Mouse (Mus musculus) spleen, postnatal 0 days (tissue): ENCODE measurements around the gene Tmem110. TPM values are rescaled to one million over a fixed set of nuclear protein-coding genes. Genes with fewer than 3 reads are reported as not detected.

ENCODE experiments used
- polyA plus RNA-seq: library from polyadenylated mRNA; unstranded; fragments of >200 nt; fragmentation: Nextera tagmentation; extraction: Ambion mirVana; gene quantifications from 2 replicates; pipeline ENCODE4 v1.2.1, GENCODE M21; 2015

Tmem110 gene
- 11.7 and 12.6 TPM in 2 replicates for polyA plus RNA-seq

DNA sequence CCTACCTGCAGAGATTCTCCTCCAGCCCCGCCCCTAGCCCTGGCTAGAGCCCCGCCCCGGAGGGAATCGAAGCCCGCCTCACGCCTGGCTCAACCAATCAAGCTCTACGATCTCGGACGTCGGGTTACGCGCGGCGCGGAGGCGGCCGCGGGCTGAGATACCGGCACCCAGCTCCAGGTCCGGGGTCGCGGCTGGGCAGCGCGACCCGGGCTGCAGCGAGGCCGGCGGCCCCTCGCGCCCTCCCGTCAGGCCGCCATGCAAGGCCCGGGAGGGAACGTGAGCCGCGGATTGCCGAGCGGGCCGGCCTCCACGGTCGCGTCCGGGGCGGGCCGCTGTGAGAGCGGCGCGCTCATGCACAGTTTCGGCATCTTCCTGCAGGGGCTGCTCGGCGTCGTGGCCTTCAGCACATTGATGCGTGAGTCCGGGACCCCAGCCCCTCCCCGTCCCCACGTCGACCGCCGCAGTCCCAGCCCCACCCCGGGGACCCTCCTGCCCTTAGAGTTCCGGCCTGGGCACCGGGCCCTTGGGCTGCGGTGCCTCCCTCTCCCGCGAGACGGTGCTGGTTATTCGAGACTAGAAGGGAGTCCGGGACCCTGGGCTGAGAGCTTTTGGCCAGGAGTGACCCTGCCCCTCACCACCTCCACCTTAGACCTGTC, at the start of gene Tmem110:
Gene Tmem110 (plus strand): TSS at position 115 of the 656 bp plus-strand sequence.

DNA sequence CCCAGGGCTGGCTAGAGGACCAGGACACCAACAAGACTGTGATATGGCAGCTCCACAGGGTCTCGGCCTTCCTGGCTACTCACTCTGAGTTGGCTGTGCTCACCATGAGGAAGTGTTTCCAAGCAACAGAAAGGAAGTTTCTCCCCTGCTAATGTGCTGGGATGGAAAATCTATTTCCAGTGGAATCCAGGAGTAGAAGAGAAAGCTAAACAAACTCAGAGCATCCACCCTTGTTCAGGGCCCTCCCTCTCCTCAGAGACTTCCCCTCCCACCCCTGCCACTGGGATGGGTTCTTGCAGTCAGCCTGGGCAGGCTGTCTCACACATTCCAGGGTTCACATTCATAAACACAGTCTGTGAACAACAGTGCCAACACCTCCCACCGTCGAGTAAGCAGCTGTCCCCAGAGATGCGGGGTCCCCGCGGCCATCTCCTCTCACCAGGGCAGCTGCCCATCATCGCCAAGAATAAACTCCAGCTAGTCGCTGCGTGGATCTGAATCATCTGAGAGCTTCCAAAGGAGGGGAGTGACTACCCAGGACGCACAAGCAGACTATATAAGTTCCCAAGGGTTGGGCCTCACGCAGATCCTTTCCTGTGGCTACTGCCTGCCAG, 53.7 kb downstream of the Tmem110 start, which contains the start of gene Mustn1:
Gene Mustn1 (plus strand): TSS at position 243 of the 614 bp plus-strand sequence.

GRCm38 (mm10) chr14:30886204-30886603, 60.8 kb downstream of the Tmem110 start, which contains the start of gene Itih4:
Gene Itih4, plus strand, starts transcription at chr14:30886476.

DNA sequence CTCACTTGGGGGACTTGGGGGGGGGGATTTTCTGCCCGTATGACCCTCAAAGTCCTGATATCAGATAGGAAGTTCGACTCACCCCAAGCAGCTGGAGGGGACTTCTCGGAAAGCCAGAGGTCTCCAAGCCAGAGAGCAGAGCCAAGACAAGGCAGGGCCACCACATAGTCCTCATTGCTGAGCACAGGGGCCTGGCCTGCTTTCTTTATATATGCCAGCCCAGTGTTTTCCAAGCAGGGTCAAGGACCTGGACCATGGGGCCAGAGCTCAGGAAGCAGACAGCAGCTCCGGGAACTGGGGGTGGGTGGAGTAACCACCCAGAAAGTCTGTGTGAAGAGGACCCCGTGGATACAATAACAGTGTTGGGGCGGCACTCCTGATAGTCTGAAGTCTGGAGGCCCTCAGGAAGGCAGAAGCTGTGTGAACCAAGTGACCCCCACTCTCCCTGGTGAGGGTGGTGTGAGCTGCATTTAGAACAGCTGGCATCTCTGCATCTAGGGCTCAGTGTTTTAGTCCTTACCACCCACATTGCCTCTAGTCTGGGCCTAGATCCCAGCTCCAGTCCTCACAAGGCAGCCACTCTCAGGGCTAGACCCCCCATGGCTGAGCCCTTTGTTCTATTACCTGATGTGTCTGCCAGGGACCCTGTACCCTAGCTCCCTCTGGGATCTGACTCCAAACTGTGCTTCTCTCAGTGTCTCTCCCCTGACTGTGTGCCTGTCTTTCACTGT, 98.2 kb downstream of the Tmem110 start, which contains the start of gene Itih3:
Gene Itih3 (minus strand): TSS at position 386 of the 731 bp plus-strand sequence.

Other genes with a start within 250 kb of the Tmem110 start
- 35.4 and 48.4 TPM in 2 replicates for gene Prkcd, start 199.4 kb upstream of the Tmem110 start, polyA plus RNA-seq
- 9.3 and 10.3 TPM in 2 replicates for gene Rft1, start 171.2 kb upstream of the Tmem110 start, polyA plus RNA-seq
- 12.4 and 12.8 TPM in 2 replicates for gene Sfmbt1, start 110.7 kb upstream of the Tmem110 start, polyA plus RNA-seq
- 1.8 and 2.4 TPM in 2 replicates for gene Mustn1, start 53.6 kb downstream of the Tmem110 start, polyA plus RNA-seq
- 0.12 and 0.29 TPM in 2 replicates for gene Itih4, start 60.9 kb downstream of the Tmem110 start, polyA plus RNA-seq
- gene Itih3, start 98.2 kb downstream of the Tmem110 start, polyA plus RNA-seq, result 1.6 and 1.9 TPM in 2 replicates
- gene Itih1, start 117.7 kb downstream of the Tmem110 start, polyA plus RNA-seq, result 0.05 TPM in 1 of 2 replicates, not detected in the other
- gene Nek4, start 125.8 kb downstream of the Tmem110 start, polyA plus RNA-seq, result 2.8 and 4.1 TPM in 2 replicates
- 20.8 and 29.2 TPM in 2 replicates for gene Glt8d1, start 175.8 kb downstream of the Tmem110 start, polyA plus RNA-seq
- 311 and 313 TPM in 2 replicates for gene Spcs1, start 176.1 kb downstream of the Tmem110 start, polyA plus RNA-seq
- gene Pbrm1, start 193.5 kb downstream of the Tmem110 start, polyA plus RNA-seq, result 64.9 and 65.8 TPM in 2 replicates
- gene Gnl3, start 193.6 kb downstream of the Tmem110 start, polyA plus RNA-seq, result 135 and 137 TPM in 2 replicates